Mouse (Mus musculus): ENCODE results near the gene Naa38.

- TF ChIP-seq CTCF (IDR thresholded peaks at IDR 0.05; ENCODE audit: borderline replicate concordance, insufficient read depth, low read depth, low read length) (no peak), POLR2A (IDR thresholded peaks at IDR 0.05; ENCODE audit: borderline replicate concordance, insufficient read depth, low read length) (0 out of 2 replicates have a peak, but pooled peaks have one; percentile 15)
Measured at GRCm38 (mm10) chr11:69397581-69398057, 2.3 kb downstream of the Naa38 start.

Data from cerebellum, adult 2 months (tissue).